Mouse (Mus musculus) E14TG2a.4 (cell line): ENCODE results near the gene Tescl.

ENCODE experiments used
- CTCF ChIP-seq: conservative IDR thresholded peaks from 2 replicates; pipeline ENCODE4 v1.5.1; 2014; ENCODE audit warnings: low read length
- NANOG ChIP-seq: IDR thresholded peaks from 2 replicates; pipeline ENCODE4 v1.6.1; 2014; ENCODE audit warnings: borderline replicate concordance, low read length, mixed read lengths
- POU5F1 ChIP-seq: IDR thresholded peaks from 2 replicates; pipeline ENCODE4 v1.6.1; 2014; ENCODE audit warnings: low read length, borderline replicate concordance

- TF ChIP-seq CTCF (no peak), POU5F1 (no peak), NANOG (no peak)
Observed at GRCm38 (mm10) chr7:24378049-24378701, 44.4 kb upstream of the Tescl start.
